Mouse (Mus musculus): ENCODE measurements around the gene Zbtb38.

DNA sequence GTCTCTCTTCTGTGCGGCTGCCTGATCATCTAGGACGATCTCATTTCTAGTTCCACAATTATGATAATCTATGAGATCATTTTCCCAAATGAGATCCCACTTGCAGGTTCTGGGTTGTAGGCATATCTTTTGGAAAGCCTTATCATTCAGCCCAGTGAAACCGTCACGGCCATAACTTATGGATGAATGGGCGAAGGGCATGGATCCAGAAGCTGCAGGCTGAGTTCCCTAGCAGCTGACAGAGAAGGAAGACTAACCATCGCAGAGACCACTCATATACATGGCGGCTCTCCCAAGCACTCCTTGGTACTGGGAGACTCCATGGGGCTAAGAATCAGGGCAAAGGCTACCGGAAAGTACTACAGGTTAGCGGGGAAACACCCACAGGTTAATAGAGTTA is 43.7 kb downstream of the Zbtb38 start:
- TF ChIP-seq GATA1 (IDR thresholded peaks at IDR 0.05; ENCODE audit: low read length) (no peak), TAL1 (IDR thresholded peaks at IDR 0.05; ENCODE audit: low read length) (no peak)
